Mouse (Mus musculus): Measurements from ENCODE around the gene Ubb. TPM values are rescaled to one million over a fixed set of nuclear protein-coding genes. Genes with fewer than 3 reads are reported as not detected.

Gene Ubb
- total and polyA plus RNA-seq, 3 experiments: 626 to 1,026 (median 699) TPM

- Histone ChIP-seq H3K4me3 (no peak overlapping the region), H3K9ac (ENCODE audit: low read depth, low read length) (no peak overlapping the region), H3K27ac (no peak overlapping the region), H3K36me3 (ENCODE audit: control insufficient read depth, insufficient read depth, low read length) (no peaks in the 10 kb centered on the region), H3K79me2 (replicated peaks; ENCODE audit: control insufficient read depth, insufficient read depth, low read length) (no peaks in the 10 kb centered on the region), H3K4me1 (ENCODE audit: control insufficient read depth, insufficient read depth, low read length) (no peaks in the 10 kb centered on the region; the same call in 1 of the 2 replicates), H3K27me3 (ENCODE audit: control insufficient read depth, insufficient read depth, low read length) (no peaks in the 10 kb centered on the region)
- no peak for DNase-seq
- 89% methylated on average over 10 of the region's 10 CpGs for WGBS
- intact Hi-C loops (cut with DNase I): no loop called here
- no peak for TF ChIP-seq EP300 (IDR thresholded peaks at IDR 0.05; ENCODE audit: insufficient read depth, low read depth, low read length)
- no peak for TF ChIP-seq POLR2A (IDR thresholded peaks at IDR 0.05; ENCODE audit: insufficient read depth, low read depth, low read length)
- no peak for TF ChIP-seq CTCF (IDR thresholded peaks at IDR 0.05)
These were observed 38.4 kb downstream of the Ubb start for GRCm38 (mm10) chr11:62589391-62589790.

GRCm38 (mm10) chr11:62591026-62591425 lies 40.1 kb downstream of the Ubb start:
- H3K79me2 ChIP-seq (replicated peaks; ENCODE audit: control insufficient read depth, insufficient read depth, low read length): no peaks in the 10 kb centered on the region
- 95% methylated on average over 2 of the region's 2 CpGs for WGBS
- no peaks in the 10 kb centered on the region for H3K27me3 ChIP-seq (ENCODE audit: control insufficient read depth, insufficient read depth, low read length)
- H3K4me1 ChIP-seq (ENCODE audit: control insufficient read depth, insufficient read depth, low read length): no peaks in the 10 kb centered on the region; the same call in 1 of the 2 replicates
- DNase-seq: no peak
- no peak overlapping the region for H3K27ac ChIP-seq
- intact Hi-C loops (cut with DNase I): no loop called here
- H3K36me3 ChIP-seq (ENCODE audit: control insufficient read depth, insufficient read depth, low read length): no peaks in the 10 kb centered on the region
- H3K4me3 ChIP-seq: no peak overlapping the region
- no peak overlapping the region for H3K9ac ChIP-seq (ENCODE audit: low read depth, low read length)
- TF ChIP-seq CTCF (IDR thresholded peaks at IDR 0.05) (no peak), EP300 (IDR thresholded peaks at IDR 0.05; ENCODE audit: insufficient read depth, low read depth, low read length) (no peak), POLR2A (IDR thresholded peaks at IDR 0.05; ENCODE audit: insufficient read depth, low read depth, low read length) (no peak)

GRCm38 (mm10) chr11:62591904-62592575 lies 41.1 kb downstream of the Ubb start:
- intact Hi-C loops (cut with DNase I): no loop called here
- DNase-seq: no peak
- TF ChIP-seq EP300 (IDR thresholded peaks at IDR 0.05; ENCODE audit: insufficient read depth, low read depth, low read length) (no peak), POLR2A (IDR thresholded peaks at IDR 0.05; ENCODE audit: insufficient read depth, low read depth, low read length) (no peak), CTCF (IDR thresholded peaks at IDR 0.05) (no peak)
- Histone ChIP-seq H3K79me2 (replicated peaks; ENCODE audit: control insufficient read depth, insufficient read depth, low read length) (no peaks in the 10 kb centered on the region), H3K36me3 (ENCODE audit: control insufficient read depth, insufficient read depth, low read length) (no peaks in the 10 kb centered on the region), H3K9ac (ENCODE audit: low read depth, low read length) (no peak overlapping the region), H3K27me3 (ENCODE audit: control insufficient read depth, insufficient read depth, low read length) (no peaks in the 10 kb centered on the region), H3K27ac (no peak overlapping the region), H3K4me1 (ENCODE audit: control insufficient read depth, insufficient read depth, low read length) (no peaks in the 10 kb centered on the region; the same call in 1 of the 2 replicates), H3K4me3 (no peak overlapping the region)
- WGBS: 43% methylated on average over 8 of the region's 8 CpGs

GRCm38 (mm10) chr11:62598571-62598970 lies 47.6 kb downstream of the Ubb start:
- Histone ChIP-seq H3K79me2 (replicated peaks; ENCODE audit: control insufficient read depth, insufficient read depth, low read length) (no peaks in the 10 kb centered on the region; the same call in 1 of the 2 replicates), H3K4me3 (no peak overlapping the region), H3K36me3 (ENCODE audit: control insufficient read depth, insufficient read depth, low read length) (no peaks in the 10 kb centered on the region), H3K27me3 (ENCODE audit: control insufficient read depth, insufficient read depth, low read length) (no peaks in the 10 kb centered on the region), H3K27ac (no peak overlapping the region), H3K9ac (ENCODE audit: low read depth, low read length) (no peak overlapping the region), H3K4me1 (ENCODE audit: control insufficient read depth, insufficient read depth, low read length) (peaks cover 1% of the 10 kb centered on the region; the same call in 1 of the 2 replicates)
- intact Hi-C loops (cut with DNase I): no loop called here
- WGBS: 58% methylated on average over 4 of the region's 4 CpGs
- TF ChIP-seq CTCF (IDR thresholded peaks at IDR 0.05): no peak
- DNase-seq: no peak

GRCm38 (mm10) chr11:62601732-62602618 lies 51.0 kb downstream of the Ubb start:
- no peaks in the 10 kb centered on the region for H3K27me3 ChIP-seq (ENCODE audit: control insufficient read depth, insufficient read depth, low read length)
- peak overlapping the region; percentile 93 for H3K27ac ChIP-seq
- peak overlapping the region; percentile 94 for H3K4me3 ChIP-seq
- 13% methylated on average over 17 of the region's 17 CpGs for WGBS
- peaks cover 3% of the 10 kb centered on the region for H3K4me1 ChIP-seq (ENCODE audit: control insufficient read depth, insufficient read depth, low read length)
- intact Hi-C loops (cut with DNase I): loop anchor here (2.0 to 10.0 kb wide), 2 partner anchors 51 to 273 kb away; partner anchors contain the start of genes Tvp23b and Ubb
- H3K9ac ChIP-seq (ENCODE audit: low read depth, low read length): peak overlapping the region; percentile 83
- no peaks in the 10 kb centered on the region; the same call in 1 of the 2 replicates for H3K79me2 ChIP-seq (replicated peaks; ENCODE audit: control insufficient read depth, insufficient read depth, low read length)
- no peak for DNase-seq
- TF ChIP-seq EP300 (IDR thresholded peaks at IDR 0.05; ENCODE audit: insufficient read depth, low read depth, low read length) (no peak), CTCF (IDR thresholded peaks at IDR 0.05) (no peak), POLR2A (IDR thresholded peaks at IDR 0.05; ENCODE audit: insufficient read depth, low read depth, low read length) (no peak)
- H3K36me3 ChIP-seq (ENCODE audit: control insufficient read depth, insufficient read depth, low read length): peaks cover 13% of the 10 kb centered on the region

Other genes starting within 250 kb of the Ubb start
- 1 to 10 TPM; 3.1 to 3.5 TPM for gene Pigl, start 92.7 kb upstream of the Ubb start, total RNA-seq (2021)
- 3.5 and 4.8 TPM in 2 replicates for gene Pigl, start 92.7 kb upstream of the Ubb start, polyA plus RNA-seq (2012; rRNA removed)
- 100 to 1,000 TPM; 124 to 133 TPM for gene Ncor1, start 92.6 kb upstream of the Ubb start, total RNA-seq (2021)
- gene Ncor1, start 92.6 kb upstream of the Ubb start, polyA plus RNA-seq (2012; rRNA removed): 79.1 and 102 TPM in 2 replicates
- 10 to 100 TPM; 25.0 to 25.8 TPM for gene Cenpv, start 11.9 kb upstream of the Ubb start, total RNA-seq (2021)
- 30.8 and 54.7 TPM in 2 replicates for gene Cenpv, start 11.9 kb upstream of the Ubb start, polyA plus RNA-seq (2012; rRNA removed)
- 1 to 10 TPM; 2.6 to 3.5 TPM for gene Trpv2, start 23.3 kb downstream of the Ubb start, total RNA-seq (2021)
- 4.6 and 5.6 TPM in 2 replicates for gene Trpv2, start 23.3 kb downstream of the Ubb start, polyA plus RNA-seq (2012; rRNA removed)
- 1 to 10 TPM; 3.3 to 4.2 TPM for gene Lrrc75a, start 97.4 kb downstream of the Ubb start, total RNA-seq (2021)
- gene Lrrc75a, start 97.4 kb downstream of the Ubb start, polyA plus RNA-seq (2012; rRNA removed): 6.2 and 9.6 TPM in 2 replicates
- 1 to 10 TPM; 5.8 to 8.6 TPM for gene Mmgt2, start 97.5 kb downstream of the Ubb start, total RNA-seq (2021)
- gene Mmgt2, start 97.5 kb downstream of the Ubb start, polyA plus RNA-seq (2012; rRNA removed): 8.7 and 8.9 TPM in 2 replicates
- gene Zfp287, start 180.7 kb downstream of the Ubb start, total RNA-seq (2021): 1 to 10 TPM; 1.9 to 2.5 TPM
- 1.4 and 1.9 TPM in 2 replicates for gene Zfp287, start 180.7 kb downstream of the Ubb start, polyA plus RNA-seq (2012; rRNA removed)
- not detected for gene Gm10428, start 201.9 kb downstream of the Ubb start, total RNA-seq (2021)
- not detected in 2 replicates for gene Gm10428, start 201.9 kb downstream of the Ubb start, polyA plus RNA-seq (2012; rRNA removed)
- under 1 TPM; 0.41 to 0.42 TPM for gene Zfp286, start 238.3 kb downstream of the Ubb start, total RNA-seq (2021)
- 0.70 and 1.3 TPM in 2 replicates for gene Zfp286, start 238.3 kb downstream of the Ubb start, polyA plus RNA-seq (2012; rRNA removed)